Mouse (Mus musculus) heart, embryonic 10.5 days (tissue): ENCODE data around the gene Slc35f5. TPM values are rescaled to one million over a fixed set of nuclear protein-coding genes. Genes with fewer than 3 reads are reported as not detected.

Experiments used
- DNase-seq: peaks from one replicate; pipeline ENCODE4 v3.0.0-alpha.2; 2017; ENCODE audit warnings: low spot score
- H3K27ac ChIP-seq: fragments of 300-500 bp; sonication (generic); 2 replicates; pipeline ENCODE4 v1.5.1; 2016; ENCODE audit warnings: mild to moderate bottlenecking
- H3K27me3 ChIP-seq: fragments of 300-500 bp; sonication (generic); 2 replicates; pipeline ENCODE4 v1.6.1; 2016; ENCODE audit warnings: mild to moderate bottlenecking; ENCODE audit not compliant: poor library complexity, insufficient read depth, severe bottlenecking
- H3K36me3 ChIP-seq: fragments of 300-500 bp; sonication (generic); 2 replicates; pipeline ENCODE4 v1.6.1; 2016; ENCODE audit warnings: mild to moderate bottlenecking, moderate library complexity
- H3K4me1 ChIP-seq: fragments of 300-500 bp; sonication (generic); 2 replicates; pipeline ENCODE4 v1.6.1; 2016; ENCODE audit warnings: mild to moderate bottlenecking
- H3K4me3 ChIP-seq: fragments of 300-500 bp; sonication (generic); 2 replicates; pipeline ENCODE4 v1.5.1; 2016; ENCODE audit warnings: mild to moderate bottlenecking, moderate library complexity
- H3K9me3 ChIP-seq: fragments of 300-500 bp; sonication (generic); 2 replicates; pipeline ENCODE4 v1.6.1; 2016; ENCODE audit warnings: mild to moderate bottlenecking, moderate library complexity
- WGBS: fragments of 180-500 bp; shearing (Covaris S2); methylation state at CpG from one replicate; pipeline ENCODE4 v1.1.7; 2016; 5-methylcytosine and 5-hydroxymethylcytosine counted together
- polyA plus RNA-seq: library from polyadenylated mRNA; unstranded; fragments of >200 nt; fragmentation: Nextera tagmentation; extraction: Ambion mirVana; gene quantifications from 2 replicates; pipeline ENCODE4 v1.2.1, GENCODE M21; 2016

Slc35f5 gene
- polyA plus RNA-seq, 1 experiment from 2014 or later: 36.1 TPM

DNA sequence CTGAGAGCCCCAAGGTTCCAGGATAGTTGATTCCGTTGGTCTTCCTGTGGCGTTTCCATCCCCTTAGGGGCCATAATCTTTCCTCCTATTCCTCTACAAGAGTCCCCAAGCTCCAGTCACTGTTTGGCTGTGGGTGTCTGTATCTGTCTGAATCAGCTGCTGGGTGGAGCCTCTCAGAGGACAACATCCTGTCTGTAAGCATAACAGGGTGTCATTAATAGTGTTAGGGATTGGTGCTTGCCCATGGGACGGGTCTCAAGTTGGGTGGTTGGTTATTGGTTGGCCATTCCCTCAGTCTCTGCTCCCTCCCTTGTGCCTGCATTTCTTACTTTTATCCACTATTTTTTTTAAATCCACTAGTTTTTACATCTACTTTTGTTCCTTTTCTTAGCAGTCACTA lies 20.7 kb downstream of the Slc35f5 start:
- no peak for DNase-seq
- Histone ChIP-seq H3K9me3 (no peaks in the 10 kb centered on the region), H3K27me3 (no peaks in the 10 kb centered on the region), H3K4me3 (no peak overlapping the region), H3K27ac (no peak overlapping the region), H3K36me3 (peaks cover 45% of the 10 kb centered on the region), H3K4me1 (no peaks in the 10 kb centered on the region)
- WGBS: 93% methylated on average over 3 of the region's 3 CpGs

DNA sequence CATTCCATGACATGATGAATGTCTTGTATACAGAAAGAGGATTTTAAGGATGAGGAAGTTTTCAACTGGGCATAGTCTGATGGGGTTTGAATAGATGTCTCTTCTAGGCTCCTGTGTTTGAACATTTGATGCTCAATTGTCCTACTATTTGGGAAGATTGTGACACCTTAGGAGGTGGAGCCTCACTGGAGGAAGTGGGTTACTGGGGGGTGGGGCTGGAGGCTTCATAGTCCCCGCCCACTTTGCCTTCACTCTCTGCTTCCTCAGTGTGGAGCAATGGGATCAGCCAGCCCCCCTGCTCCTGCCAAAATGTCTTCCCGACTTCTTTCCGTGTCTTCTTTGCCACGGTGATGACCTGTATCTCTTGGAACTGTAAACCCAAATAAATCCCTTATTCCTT lies 43.2 kb downstream of the Slc35f5 start:
- 88% methylated on average over 4 of the region's 4 CpGs for WGBS
- no peak for DNase-seq

DNA sequence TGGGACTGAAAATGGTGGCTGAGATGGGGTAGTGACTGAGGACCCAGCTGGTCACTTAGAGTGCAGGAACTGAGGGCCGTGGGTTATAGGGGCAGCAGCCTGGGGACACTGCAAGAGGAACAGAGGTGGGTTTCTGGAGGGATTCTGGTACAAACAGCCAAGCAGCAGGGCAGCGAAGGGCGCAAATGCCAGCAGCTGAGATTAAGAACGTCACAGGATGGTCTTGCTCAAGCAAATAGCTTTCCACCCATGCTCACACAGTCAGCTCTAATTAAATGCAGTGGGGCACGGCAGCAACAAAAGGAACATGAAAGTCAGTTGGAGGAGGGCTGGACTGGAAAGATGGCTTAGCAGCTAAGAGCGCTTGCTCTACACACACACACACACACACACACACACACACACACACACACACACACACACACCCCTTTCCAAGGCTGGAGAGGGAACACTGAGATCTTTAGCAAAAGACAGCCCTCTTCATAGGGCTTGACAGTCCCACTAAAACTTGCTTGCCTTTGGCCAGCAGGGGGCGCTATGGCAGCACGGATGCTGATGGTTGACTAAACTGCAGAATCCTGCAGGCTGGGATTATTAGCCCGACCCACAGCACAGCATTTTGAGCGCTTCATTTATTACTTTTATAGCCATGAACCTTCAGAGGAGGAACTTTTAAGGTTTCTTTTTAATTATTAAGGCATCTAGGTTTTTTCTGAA lies 46.9 kb downstream of the Slc35f5 start:
- Histone ChIP-seq H3K4me3 (no peak overlapping the region), H3K27me3 (no peaks in the 10 kb centered on the region), H3K4me1 (no peaks in the 10 kb centered on the region), H3K36me3 (no peaks in the 10 kb centered on the region), H3K27ac (no peak overlapping the region), H3K9me3 (no peaks in the 10 kb centered on the region)
- DNase-seq: peak; percentile 90
- WGBS: 28% methylated on average over 10 of the region's 10 CpGs

More for the DNA sequence above, 43.2 kb downstream of the Slc35f5 start:
- peaks cover 7% of the 10 kb centered on the region; the same call in 1 of the 2 replicates for H3K36me3 ChIP-seq
- peaks cover 8% of the 10 kb centered on the region for H3K9me3 ChIP-seq
- H3K4me3 ChIP-seq: no peak overlapping the region
- no peak overlapping the region for H3K27ac ChIP-seq
- H3K4me1 ChIP-seq: no peaks in the 10 kb centered on the region
- H3K27me3 ChIP-seq: no peaks in the 10 kb centered on the region

DNA sequence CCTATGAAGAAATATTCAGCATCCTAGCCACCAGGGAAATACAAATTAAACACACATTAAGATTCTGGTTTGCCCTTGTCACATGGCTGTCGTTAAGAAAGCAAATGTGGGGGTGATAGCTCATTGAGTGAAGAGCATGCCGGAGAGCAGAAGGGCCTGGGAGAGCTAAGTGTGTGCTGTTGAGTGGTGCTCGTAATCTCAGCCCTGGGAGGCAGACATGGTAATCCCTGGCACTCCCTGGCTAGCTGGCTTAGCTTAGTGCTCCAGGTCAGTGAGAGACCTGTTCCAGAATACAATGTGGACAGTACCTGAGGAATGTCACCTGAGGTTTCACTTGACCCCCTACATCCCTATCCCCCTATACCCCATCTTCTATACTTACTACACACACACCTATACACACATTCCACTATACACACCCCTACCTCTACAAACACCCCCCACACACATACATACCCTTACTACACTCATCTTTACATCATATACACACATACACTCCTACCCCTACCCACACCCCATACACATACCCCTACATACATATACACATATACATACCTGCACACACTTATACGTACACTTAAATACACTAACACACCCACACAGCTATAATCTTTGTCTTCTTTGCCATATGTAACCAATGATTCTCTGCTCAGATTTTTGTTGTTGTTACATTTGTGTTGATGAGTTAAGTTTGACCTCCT lies 64.1 kb downstream of the Slc35f5 start:
- DNase-seq: no peak
- Histone ChIP-seq H3K4me1 (no peaks in the 10 kb centered on the region), H3K4me3 (no peak overlapping the region), H3K9me3 (no peaks in the 10 kb centered on the region), H3K36me3 (no peaks in the 10 kb centered on the region), H3K27ac (no peak overlapping the region), H3K27me3 (no peaks in the 10 kb centered on the region)
- WGBS: 57% methylated on average over 4 of the region's 4 CpGs

DNA sequence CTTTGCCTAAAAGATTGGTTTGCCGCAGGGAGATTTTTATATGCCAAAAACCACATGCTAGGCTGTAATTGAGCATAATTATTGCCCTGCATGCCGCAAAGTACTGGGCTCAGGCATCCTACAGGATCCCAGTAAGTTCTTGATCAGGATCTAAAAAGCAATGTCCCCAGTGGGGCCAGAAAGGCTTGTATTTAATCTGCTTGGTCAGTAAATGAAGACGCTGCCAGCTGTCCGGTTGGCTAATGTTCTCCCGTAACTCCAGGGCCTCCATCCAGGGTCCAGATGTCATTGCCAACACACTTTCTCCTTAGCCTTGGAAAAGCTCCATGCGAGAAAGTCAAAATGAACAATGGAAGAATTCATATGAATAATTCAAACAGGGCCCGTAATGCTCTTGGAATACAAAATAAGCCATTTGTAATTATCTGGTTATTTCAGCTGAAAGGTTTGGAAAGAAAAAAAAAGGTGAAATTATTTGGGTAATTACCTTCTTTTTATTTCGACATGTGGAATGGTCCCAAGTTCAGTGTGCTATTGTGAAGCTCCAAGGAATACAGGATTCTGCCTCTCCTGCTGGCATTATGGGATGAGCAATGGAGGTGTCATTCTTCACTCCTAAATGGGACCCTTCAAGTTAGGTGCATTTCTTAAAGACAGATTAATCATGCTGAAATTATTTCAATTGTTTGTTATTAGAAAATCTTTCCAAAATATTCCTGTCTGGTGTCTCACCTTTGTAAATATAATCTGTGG lies 79.3 kb downstream of the Slc35f5 start:
- DNase-seq: no peak
- no peaks in the 10 kb centered on the region for H3K9me3 ChIP-seq
- no peak overlapping the region for H3K4me3 ChIP-seq
- no peak overlapping the region for H3K27ac ChIP-seq
- WGBS: 90% methylated on average over 8 of the region's 8 CpGs
- H3K4me1 ChIP-seq: no peaks in the 10 kb centered on the region
- H3K36me3 ChIP-seq: no peaks in the 10 kb centered on the region
- no peaks in the 10 kb centered on the region for H3K27me3 ChIP-seq

DNA sequence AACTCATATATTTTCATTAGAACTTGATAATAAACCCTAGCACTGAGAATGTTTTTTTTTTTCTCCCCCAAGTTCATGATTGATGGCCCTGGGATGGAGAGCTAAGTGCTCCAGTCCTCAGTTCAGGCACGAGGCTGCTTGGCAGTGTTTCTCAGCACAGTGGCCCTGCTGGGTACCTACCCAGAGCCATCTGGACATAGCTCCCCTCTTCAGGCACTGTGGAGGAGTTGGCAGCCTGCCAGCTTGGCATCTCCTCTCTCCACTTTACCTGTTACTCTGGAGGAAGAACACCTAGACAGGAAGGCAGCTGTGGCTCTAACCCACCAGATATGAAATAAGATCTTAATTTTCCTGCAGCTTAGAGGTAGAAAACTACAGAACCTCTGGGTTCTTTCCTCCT lies 83.2 kb downstream of the Slc35f5 start:
- H3K36me3 ChIP-seq: no peaks in the 10 kb centered on the region
- H3K4me1 ChIP-seq: no peaks in the 10 kb centered on the region
- no peak overlapping the region for H3K4me3 ChIP-seq
- no peaks in the 10 kb centered on the region for H3K9me3 ChIP-seq
- DNase-seq: no peak
- H3K27me3 ChIP-seq: no peaks in the 10 kb centered on the region
- no peak overlapping the region for H3K27ac ChIP-seq
- WGBS: 48% methylated on average over 1 of the region's 1 CpGs

Other genes with a start within 250 kb of the Slc35f5 start
- gene Actr3, start 124.9 kb upstream of the Slc35f5 start, polyA plus RNA-seq: 283 and 309 TPM in 2 replicates
- gene Gpr39, start 116.4 kb downstream of the Slc35f5 start, polyA plus RNA-seq: 3.1 and 4.5 TPM in 2 replicates